Mouse (Mus musculus): ENCODE results near the gene Retreg3. TPM values are rescaled to one million over a fixed set of nuclear protein-coding genes. Genes with fewer than 3 reads are reported as not detected.

Gene Retreg3
- polyA plus RNA-seq, 1 experiment from 2014 or later, result 7.2 TPM

- Histone ChIP-seq H3K4me1 (replicated peaks; ENCODE audit: control insufficient read depth, insufficient read depth, low read length) (peaks cover 26% of the 10 kb centered on the region), H3K4me2 (ENCODE audit: low read length) (peak within 1 kb of the TSS; percentile 87), H3K9me3 (ENCODE audit: control insufficient read depth, low read length) (no peaks in the 10 kb centered on the region), H3K4me3 (ENCODE audit: low read depth, low read length) (peak within 1 kb of the TSS; percentile 69), H3K9ac (ENCODE audit: low read length) (peak within 1 kb of the TSS; percentile 77), H3K27ac (ENCODE audit: low read depth) (peak within 1 kb of the TSS; percentile 91), H3K27me3 (replicated peaks; ENCODE audit: control insufficient read depth, insufficient read depth, low read length) (peaks cover 40% of the 10 kb centered on the region), H3K36me3 (ENCODE audit: control insufficient read depth, insufficient read depth, low read length) (peaks cover 12% of the 10 kb centered on the region; the same call in 1 of the 2 replicates)
- under 1% methylated on average over 51 of the region's 51 CpGs for WGBS
- DNase-seq (ENCODE audit: low spot score), result peak; percentile 94
- ATAC-seq (replicated peaks; ENCODE audit: low FRiP score, low TSS enrichment, low read depth), result peak; percentile 86
Observed at GRCm38 (mm10) chr11:101082208-101083082, 37.2 kb downstream of the Retreg3 start, which contains the start of gene Coasy. TSS of gene Coasy (plus strand) at chr11:101082565.

GRCm38 (mm10) chr11:101081659-101082058, 38.0 kb downstream of the Retreg3 start:
- H3K9ac ChIP-seq (ENCODE audit: low read length), result peak overlapping the region; percentile 77
- H3K36me3 ChIP-seq (ENCODE audit: control insufficient read depth, insufficient read depth, low read length), result peaks cover 12% of the 10 kb centered on the region; the same call in 1 of the 2 replicates
- DNase-seq (ENCODE audit: low spot score) (no peak), ATAC-seq (replicated peaks; ENCODE audit: low FRiP score, low TSS enrichment, low read depth) (no peak)
- H3K4me1 ChIP-seq (replicated peaks; ENCODE audit: control insufficient read depth, insufficient read depth, low read length), result peaks cover 24% of the 10 kb centered on the region
- H3K4me2 ChIP-seq (ENCODE audit: low read length), result peak overlapping the region; percentile 87
- no peaks in the 10 kb centered on the region for H3K9me3 ChIP-seq (ENCODE audit: control insufficient read depth, low read length)
- peak overlapping the region; percentile 69 for H3K4me3 ChIP-seq (ENCODE audit: low read depth, low read length)
- 5% methylated on average over 10 of the region's 10 CpGs for WGBS
- peaks cover 47% of the 10 kb centered on the region for H3K27me3 ChIP-seq (replicated peaks; ENCODE audit: control insufficient read depth, insufficient read depth, low read length)
- H3K27ac ChIP-seq (ENCODE audit: low read depth), result peak overlapping the region; percentile 91; the same call in 1 of the 2 replicates

GRCm38 (mm10) chr11:101080421-101080820, 39.3 kb downstream of the Retreg3 start:
- Histone ChIP-seq H3K9me3 (ENCODE audit: control insufficient read depth, low read length) (no peaks in the 10 kb centered on the region), H3K9ac (ENCODE audit: low read length) (no peak overlapping the region), H3K27ac (ENCODE audit: low read depth) (no peak overlapping the region), H3K4me3 (ENCODE audit: low read depth, low read length) (no peak overlapping the region), H3K27me3 (replicated peaks; ENCODE audit: control insufficient read depth, insufficient read depth, low read length) (peaks cover 47% of the 10 kb centered on the region), H3K4me1 (replicated peaks; ENCODE audit: control insufficient read depth, insufficient read depth, low read length) (peaks cover 16% of the 10 kb centered on the region; the same call in 1 of the 2 replicates), H3K4me2 (ENCODE audit: low read length) (no peak overlapping the region), H3K36me3 (ENCODE audit: control insufficient read depth, insufficient read depth, low read length) (peaks cover 7% of the 10 kb centered on the region; the same call in 1 of the 2 replicates)
- no peak for DNase-seq (ENCODE audit: low spot score)
- ATAC-seq (replicated peaks; ENCODE audit: low FRiP score, low TSS enrichment, low read depth), result no peak
- 71% methylated on average over 5 of the region's 5 CpGs for WGBS

GRCm38 (mm10) chr11:101079746-101080145, 39.9 kb downstream of the Retreg3 start:
- Histone ChIP-seq H3K27ac (ENCODE audit: low read depth) (no peak overlapping the region), H3K9me3 (ENCODE audit: control insufficient read depth, low read length) (no peaks in the 10 kb centered on the region), H3K4me2 (ENCODE audit: low read length) (peak overlapping the region; percentile 30), H3K4me3 (ENCODE audit: low read depth, low read length) (peak overlapping the region; percentile 11), H3K9ac (ENCODE audit: low read length) (no peak overlapping the region), H3K4me1 (replicated peaks; ENCODE audit: control insufficient read depth, insufficient read depth, low read length) (peaks cover 16% of the 10 kb centered on the region; the same call in 1 of the 2 replicates), H3K27me3 (replicated peaks; ENCODE audit: control insufficient read depth, insufficient read depth, low read length) (peaks cover 47% of the 10 kb centered on the region), H3K36me3 (ENCODE audit: control insufficient read depth, insufficient read depth, low read length) (peaks cover under 1% of the 10 kb centered on the region; the same call in 1 of the 2 replicates)
- WGBS, result 2% methylated on average over 27 of the region's 27 CpGs
- DNase-seq (ENCODE audit: low spot score) (no peak), ATAC-seq (replicated peaks; ENCODE audit: low FRiP score, low TSS enrichment, low read depth) (no peak)

GRCm38 (mm10) chr11:101078121-101078520, 41.6 kb downstream of the Retreg3 start, which contains the start of gene Hsd17b1:
TSS of gene Hsd17b1 (plus strand) at chr11:101078411.
- Histone ChIP-seq H3K27ac (ENCODE audit: low read depth) (no peak within 1 kb of the TSS), H3K27me3 (replicated peaks; ENCODE audit: control insufficient read depth, insufficient read depth, low read length) (peaks cover 47% of the 10 kb centered on the region), H3K4me3 (ENCODE audit: low read depth, low read length) (no peak within 1 kb of the TSS), H3K9ac (ENCODE audit: low read length) (no peak within 1 kb of the TSS), H3K36me3 (ENCODE audit: control insufficient read depth, insufficient read depth, low read length) (no peaks in the 10 kb centered on the region), H3K9me3 (ENCODE audit: control insufficient read depth, low read length) (no peaks in the 10 kb centered on the region), H3K4me1 (replicated peaks; ENCODE audit: control insufficient read depth, insufficient read depth, low read length) (peaks cover 7% of the 10 kb centered on the region; the same call in 1 of the 2 replicates), H3K4me2 (ENCODE audit: low read length) (no peak within 1 kb of the TSS)
- ATAC-seq (replicated peaks; ENCODE audit: low FRiP score, low TSS enrichment, low read depth), result no peak
- 69% methylated on average over 9 of the region's 9 CpGs for WGBS
- no peak for DNase-seq (ENCODE audit: low spot score)

GRCm38 (mm10) chr11:101071810-101072428, 47.8 kb downstream of the Retreg3 start:
- Histone ChIP-seq H3K9me3 (ENCODE audit: control insufficient read depth, low read length) (no peaks in the 10 kb centered on the region), H3K27me3 (replicated peaks; ENCODE audit: control insufficient read depth, insufficient read depth, low read length) (peaks cover 5% of the 10 kb centered on the region; the same call in 1 of the 2 replicates), H3K4me3 (ENCODE audit: low read depth, low read length) (no peak overlapping the region), H3K27ac (ENCODE audit: low read depth) (no peak overlapping the region), H3K9ac (ENCODE audit: low read length) (no peak overlapping the region), H3K4me2 (ENCODE audit: low read length) (no peak overlapping the region), H3K36me3 (ENCODE audit: control insufficient read depth, insufficient read depth, low read length) (no peaks in the 10 kb centered on the region), H3K4me1 (replicated peaks; ENCODE audit: control insufficient read depth, insufficient read depth, low read length) (peaks cover 5% of the 10 kb centered on the region; the same call in 1 of the 2 replicates)
- no peak for ATAC-seq (replicated peaks; ENCODE audit: low FRiP score, low TSS enrichment, low read depth)
- no peak for DNase-seq (ENCODE audit: low spot score)
- 78% methylated on average over 14 of the region's 14 CpGs for WGBS

GRCm38 (mm10) chr11:101070987-101071386, 48.7 kb downstream of the Retreg3 start:
- Histone ChIP-seq H3K9ac (ENCODE audit: low read length) (no peak overlapping the region), H3K4me3 (ENCODE audit: low read depth, low read length) (no peak overlapping the region), H3K9me3 (ENCODE audit: control insufficient read depth, low read length) (no peaks in the 10 kb centered on the region), H3K27me3 (replicated peaks; ENCODE audit: control insufficient read depth, insufficient read depth, low read length) (0 out of 2 replicates have a peak, but pooled peaks cover 3% of the 10 kb centered on the region), H3K4me2 (ENCODE audit: low read length) (peak overlapping the region; percentile 99; the same call in 1 of the 2 replicates), H3K4me1 (replicated peaks; ENCODE audit: control insufficient read depth, insufficient read depth, low read length) (peaks cover 11% of the 10 kb centered on the region; the same call in 1 of the 2 replicates), H3K36me3 (ENCODE audit: control insufficient read depth, insufficient read depth, low read length) (no peaks in the 10 kb centered on the region), H3K27ac (ENCODE audit: low read depth) (no peak overlapping the region)
- WGBS, result 76% methylated on average over 6 of the region's 6 CpGs
- DNase-seq (ENCODE audit: low spot score) (no peak), ATAC-seq (replicated peaks; ENCODE audit: low FRiP score, low TSS enrichment, low read depth) (no peak)

GRCm38 (mm10) chr11:101070189-101070527, 49.5 kb downstream of the Retreg3 start:
- H3K4me2 ChIP-seq (ENCODE audit: low read length), result peak overlapping the region; percentile 99

More at GRCm38 (mm10) chr11:101070189-101070527, 49.5 kb downstream of the Retreg3 start:
- Histone ChIP-seq H3K4me3 (ENCODE audit: low read depth, low read length) (peak overlapping the region; percentile 70), H3K27me3 (replicated peaks; ENCODE audit: control insufficient read depth, insufficient read depth, low read length) (0 out of 2 replicates have a peak, but pooled peaks cover 3% of the 10 kb centered on the region), H3K9me3 (ENCODE audit: control insufficient read depth, low read length) (no peaks in the 10 kb centered on the region), H3K4me1 (replicated peaks; ENCODE audit: control insufficient read depth, insufficient read depth, low read length) (peaks cover 11% of the 10 kb centered on the region; the same call in 1 of the 2 replicates), H3K9ac (ENCODE audit: low read length) (peak overlapping the region; percentile 64), H3K27ac (ENCODE audit: low read depth) (no peak overlapping the region), H3K36me3 (ENCODE audit: control insufficient read depth, insufficient read depth, low read length) (no peaks in the 10 kb centered on the region)
- ATAC-seq (replicated peaks; ENCODE audit: low FRiP score, low TSS enrichment, low read depth), result peak; percentile 40
- DNase-seq (ENCODE audit: low spot score), result no peak
- WGBS, result 0% methylated on average over 36 of the region's 36 CpGs

Measured in intestine, embryonic 14.5 days (tissue).